Mouse (Mus musculus) cerebellum, adult (tissue): Measurements from ENCODE around the gene 6720489N17Rik.
A peak's percentile ranks its signal among the peaks of the same experiment; 100 is the strongest.
"Not testable (repeated sequence)": the region's sequence is repeated elsewhere in the genome, so short reads cannot be mapped to it uniquely, and the experiment has no call there.

ENCODE experiments used
- ATAC-seq: cut with Nextera tagmentation; 2 replicates; pipeline ENCODE4 v1.9.2; 2017; ENCODE audit warnings: mild to moderate bottlenecking, moderate library complexity, mixed read lengths; ENCODE audit not compliant: insufficient number of reproducible peaks, low FRiP score, low TSS enrichment

The 6720489N17Rik gene

GRCm38 (mm10) chr13:62623577-62624276, at the start of gene 6720489N17Rik:
TSS of gene 6720489N17Rik (minus strand) at chr13:62624182.
- ATAC-seq = peak; percentile 98

GRCm38 (mm10) chr13:62653369-62653743, 29.4 kb upstream of the 6720489N17Rik start:
- peak; percentile 58; the same call in 1 of the 2 replicates for ATAC-seq

GRCm38 (mm10) chr13:62652681-62653368, 28.8 kb upstream of the 6720489N17Rik start:
- peak; percentile 98 for ATAC-seq

GRCm38 (mm10) chr13:62627071-62627470, 3.1 kb upstream of the 6720489N17Rik start:
- ATAC-seq = not testable (repeated sequence)

GRCm38 (mm10) chr13:62624277-62624665, 289 bp upstream of the 6720489N17Rik start:
- ATAC-seq = not testable (repeated sequence)

- not testable (repeated sequence) for ATAC-seq
Observed at GRCm38 (mm10) chr13:62617449-62617848, 6.5 kb downstream of the 6720489N17Rik start.

GRCm38 (mm10) chr13:62571099-62571498, 52.9 kb downstream of the 6720489N17Rik start, which contains the start of gene Zfp934:
TSS of gene Zfp934 (minus strand) at chr13:62571199.
- not testable (repeated sequence) for ATAC-seq

- ATAC-seq = not testable (repeated sequence)
Observed at GRCm38 (mm10) chr13:62561696-62562095, 62.3 kb downstream of the 6720489N17Rik start.

GRCm38 (mm10) chr13:62558189-62559110, 65.5 kb downstream of the 6720489N17Rik start, which contains the start of gene Zfp935:
TSS of gene Zfp935 (minus strand) at chr13:62558511.
- not testable (repeated sequence) for ATAC-seq
